Mouse (Mus musculus) skeletal muscle tissue, adult 2 months (tissue): ENCODE measurements around the gene Igfbp6.

Source experiments
- DNase-seq: peaks from one replicate; pipeline ENCODE4 v3.0.0-alpha.2; 2012; ENCODE audit warnings: low read depth, low spot score

Igfbp6 gene

DNA sequence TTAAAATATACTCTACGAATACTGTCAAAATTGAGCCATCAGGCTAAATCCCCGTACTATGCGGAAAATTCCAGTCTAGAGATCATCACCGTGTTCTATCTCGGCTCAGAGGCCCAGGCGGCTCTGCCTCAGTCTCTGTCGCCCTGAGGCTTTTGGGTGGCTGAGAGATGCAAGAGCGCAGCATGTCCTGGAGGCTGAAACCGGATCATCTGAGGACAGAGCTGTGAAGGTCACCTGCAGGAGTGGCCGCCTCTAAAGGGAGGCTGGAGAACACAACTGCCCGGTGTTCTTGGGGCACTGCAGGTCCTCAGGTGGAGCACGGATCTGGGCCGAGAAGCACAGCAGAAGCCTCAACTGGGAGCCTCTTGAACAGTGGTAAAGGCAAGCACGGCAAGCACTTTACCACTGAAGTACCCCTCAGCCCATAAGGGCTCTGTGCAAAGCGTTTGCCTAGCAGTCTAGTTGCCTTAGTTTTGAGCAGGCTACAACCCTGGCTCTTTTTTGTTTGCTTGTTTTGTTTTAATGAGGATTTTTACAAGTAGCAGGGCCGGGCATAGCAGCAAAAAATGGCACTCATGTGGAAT is 31.7 kb downstream of the Igfbp6 start:
- DNase-seq = no peak

DNA sequence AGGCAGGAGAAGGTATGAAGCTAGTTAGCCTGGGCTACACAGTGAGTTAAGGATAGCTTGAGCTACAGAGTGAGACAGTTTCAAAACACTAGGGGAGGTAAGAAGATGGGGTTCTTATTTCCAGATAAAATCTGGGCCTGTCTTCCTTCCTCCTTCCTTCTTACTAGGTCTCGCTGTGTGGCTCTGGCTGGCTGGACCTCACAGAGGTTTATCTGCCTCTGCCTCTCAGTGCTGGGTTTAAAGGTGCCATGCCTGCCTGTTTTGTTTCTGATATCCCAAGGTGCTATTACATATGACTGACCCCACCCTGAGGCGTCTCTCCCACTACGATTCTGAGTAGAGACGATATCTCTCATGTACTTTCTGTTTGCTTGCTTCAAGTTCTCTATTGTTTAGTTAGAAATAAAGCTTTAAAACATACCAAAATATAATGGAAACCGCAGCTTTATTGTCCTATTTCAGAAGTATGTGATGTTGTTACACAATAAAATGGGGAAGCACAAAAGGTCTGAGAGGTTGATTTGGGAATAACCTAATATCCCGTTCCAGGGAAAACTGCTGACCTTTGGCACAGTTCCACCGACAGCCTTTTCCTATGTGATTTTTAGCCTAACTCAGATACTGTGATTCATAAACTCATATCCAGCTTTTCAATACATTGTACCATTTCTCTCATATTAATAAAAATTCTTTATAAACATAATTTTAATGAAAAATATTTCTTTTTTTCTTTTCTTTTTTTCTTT is 32.6 kb downstream of the Igfbp6 start:
- no peak for DNase-seq

DNA sequence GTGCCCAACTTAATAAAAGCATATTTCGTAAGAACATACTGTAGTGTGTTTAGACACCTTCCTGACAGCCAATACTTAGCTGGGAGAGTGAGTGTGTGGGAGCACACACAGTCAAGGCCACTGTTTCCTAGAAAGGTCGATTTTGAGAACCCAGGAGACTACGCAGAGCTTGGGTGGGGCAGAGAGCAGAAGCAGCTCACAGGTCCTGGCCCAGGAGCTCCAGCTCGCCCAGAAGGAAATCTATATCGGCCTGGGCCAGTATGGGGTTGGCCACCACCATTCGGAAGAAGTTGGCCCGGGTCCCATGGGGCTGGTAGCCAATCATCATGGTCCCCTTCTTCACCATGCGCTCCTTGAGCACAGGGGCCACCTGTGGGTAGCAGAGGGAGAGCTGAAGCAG is 33.3 kb downstream of the Igfbp6 start:
- no peak for DNase-seq

DNA sequence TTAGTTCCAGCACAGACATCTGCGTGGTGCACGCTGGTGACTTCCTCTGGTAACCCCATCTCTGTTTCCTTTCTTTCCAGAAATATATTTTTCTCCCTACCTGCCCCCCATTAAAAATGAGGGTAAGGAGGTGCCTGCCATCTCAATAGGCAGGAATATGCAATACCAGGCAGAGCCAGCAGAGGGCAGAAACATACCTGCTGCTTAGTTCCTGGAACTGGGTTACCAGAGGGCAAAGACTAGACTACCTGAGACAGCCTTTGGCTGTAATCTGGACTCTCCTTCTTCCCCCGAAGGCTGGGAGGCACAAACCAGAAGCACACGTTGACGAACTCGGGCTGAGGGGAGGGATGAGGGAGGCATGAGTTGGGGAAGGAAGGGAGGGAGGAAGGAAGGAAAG is 34.1 kb downstream of the Igfbp6 start:
- peak; percentile 57 for DNase-seq

DNA sequence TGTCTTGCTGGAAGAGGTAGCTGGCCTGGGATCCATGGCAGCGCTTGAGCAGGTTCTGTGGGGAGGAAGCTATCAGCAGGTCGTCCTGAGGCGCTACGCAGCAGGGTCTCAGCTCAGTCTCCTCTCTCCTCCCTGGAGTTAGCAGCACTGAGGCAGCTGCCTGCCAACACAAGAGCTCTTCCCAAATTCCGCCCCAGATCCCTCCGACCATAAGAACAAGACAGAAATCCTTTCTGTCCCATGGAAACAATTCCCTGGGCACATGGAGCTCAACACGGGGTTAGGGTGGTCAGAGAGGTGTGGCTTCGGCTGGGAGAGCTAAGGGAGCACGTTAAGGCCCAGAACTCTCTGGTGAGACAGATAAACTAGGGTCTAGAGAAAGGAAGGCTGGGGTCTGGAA is 34.9 kb downstream of the Igfbp6 start:
- no peak for DNase-seq

DNA sequence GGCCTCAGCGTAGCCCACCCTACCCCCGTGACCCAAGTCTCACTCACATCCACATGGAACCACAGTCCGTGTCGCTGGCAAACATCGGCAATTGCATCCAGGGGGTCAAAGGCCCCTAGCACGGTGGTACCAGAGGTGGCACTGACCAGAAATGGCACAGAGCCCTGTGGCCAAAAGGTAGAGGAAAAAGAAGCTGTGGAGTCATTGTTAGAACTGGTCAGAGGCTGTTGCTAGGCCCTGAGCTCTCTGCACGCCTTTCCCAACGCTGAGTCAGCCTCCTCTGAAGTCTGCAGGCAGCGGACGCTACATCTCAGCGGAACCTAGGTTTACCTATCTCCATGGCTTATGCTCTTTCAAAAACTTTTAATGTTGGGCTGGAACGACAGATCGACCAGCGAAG is 35.8 kb downstream of the Igfbp6 start:
- no peak for DNase-seq

DNA sequence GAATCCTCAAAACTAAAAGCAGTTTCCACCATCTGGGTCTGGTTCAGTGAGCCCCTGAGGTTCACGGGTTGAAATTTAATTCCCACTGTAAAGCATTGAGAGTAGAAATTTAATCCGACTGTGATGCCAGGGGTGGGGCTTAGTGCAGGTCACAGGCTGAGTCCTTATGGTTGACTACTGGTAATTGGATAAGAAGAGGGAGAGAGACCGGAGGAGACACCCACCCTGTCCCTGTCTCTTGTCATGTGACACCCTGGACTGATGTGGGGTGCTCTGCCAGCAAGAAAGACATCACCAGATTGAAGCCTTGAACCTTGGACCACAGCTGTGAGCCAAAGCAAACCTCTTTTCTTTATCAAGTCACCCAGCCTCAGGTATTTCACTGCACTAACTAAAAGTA is 38.9 kb downstream of the Igfbp6 start:
- DNase-seq = no peak

DNA sequence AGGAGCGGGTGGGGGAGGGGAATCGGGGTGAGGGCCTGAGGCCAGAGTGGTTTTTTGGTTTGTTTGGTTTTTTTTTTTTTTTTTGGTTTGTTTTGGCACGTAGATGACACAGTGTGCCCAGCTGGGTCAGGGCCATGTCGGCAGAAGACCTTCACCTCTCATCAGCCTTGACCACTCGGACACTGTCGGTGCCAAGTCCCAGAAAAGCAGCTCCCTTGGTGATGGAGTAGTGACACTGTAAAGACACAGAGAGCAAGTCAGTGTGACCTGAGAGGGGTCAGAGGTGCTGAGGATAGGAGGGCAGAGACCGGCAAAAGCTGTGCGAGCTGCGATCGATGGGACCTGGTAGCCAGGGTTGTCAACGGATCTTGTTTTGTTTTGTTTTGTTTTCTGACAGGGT is 42.1 kb downstream of the Igfbp6 start:
- DNase-seq = no peak

DNA sequence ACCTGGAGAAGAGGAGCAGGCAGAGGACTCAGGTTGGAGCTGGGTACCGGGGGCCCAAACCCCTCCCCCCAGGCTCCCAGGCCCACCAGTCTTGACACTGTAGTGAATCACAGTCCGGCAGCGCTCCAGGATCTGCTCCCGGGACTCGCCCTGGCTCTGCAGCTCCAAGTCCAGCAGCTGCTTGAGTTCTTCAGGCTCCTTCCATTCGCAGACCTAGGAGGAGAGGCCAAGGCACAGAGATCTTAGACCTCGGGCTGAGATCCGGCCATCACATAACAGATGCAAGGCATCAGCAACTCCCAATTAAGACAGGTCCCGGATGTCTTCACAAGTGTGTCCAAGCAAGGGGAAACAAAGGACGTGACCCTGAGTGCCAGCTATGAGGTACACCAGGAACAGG is 43.9 kb downstream of the Igfbp6 start:
- DNase-seq = no peak

DNA sequence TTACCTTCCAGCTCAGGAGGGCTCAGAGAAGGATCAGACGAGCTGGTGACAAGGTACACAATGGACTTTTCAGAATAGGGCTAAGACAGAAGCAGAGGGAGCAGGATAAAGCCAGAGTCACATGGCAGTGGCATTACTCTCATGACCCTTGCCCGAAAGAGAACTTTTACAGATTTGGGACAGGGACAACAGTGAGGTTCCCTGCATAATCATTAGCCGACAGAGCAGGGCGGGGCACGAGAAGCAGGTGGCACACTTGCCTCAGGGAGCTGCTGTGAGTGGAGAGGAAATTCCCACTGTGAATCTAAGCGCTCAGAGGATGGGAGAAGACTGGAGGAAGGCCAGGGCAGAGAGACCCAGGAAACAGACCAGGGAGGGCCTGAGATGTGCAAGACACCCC is 44.7 kb downstream of the Igfbp6 start:
- no peak for DNase-seq

DNA sequence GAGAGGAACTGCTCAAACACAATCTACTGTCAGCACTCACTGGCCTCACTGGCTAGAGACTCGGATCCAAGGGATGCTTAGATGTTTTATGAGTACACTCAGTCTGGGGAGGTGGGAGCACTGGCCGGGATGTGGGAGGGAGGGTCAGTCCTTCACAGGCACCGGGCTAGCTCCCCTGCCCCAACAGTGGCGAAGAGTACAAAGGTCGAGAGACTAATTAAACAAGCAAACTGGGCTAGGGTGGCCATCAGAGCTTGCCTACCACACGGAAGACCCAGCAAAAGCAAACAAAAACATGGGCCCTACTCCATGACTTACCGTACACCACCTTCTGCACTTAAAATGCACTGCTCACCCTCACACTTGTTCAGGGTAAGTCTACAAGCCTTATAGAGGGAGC is 47.5 kb downstream of the Igfbp6 start:
- no peak for DNase-seq

DNA sequence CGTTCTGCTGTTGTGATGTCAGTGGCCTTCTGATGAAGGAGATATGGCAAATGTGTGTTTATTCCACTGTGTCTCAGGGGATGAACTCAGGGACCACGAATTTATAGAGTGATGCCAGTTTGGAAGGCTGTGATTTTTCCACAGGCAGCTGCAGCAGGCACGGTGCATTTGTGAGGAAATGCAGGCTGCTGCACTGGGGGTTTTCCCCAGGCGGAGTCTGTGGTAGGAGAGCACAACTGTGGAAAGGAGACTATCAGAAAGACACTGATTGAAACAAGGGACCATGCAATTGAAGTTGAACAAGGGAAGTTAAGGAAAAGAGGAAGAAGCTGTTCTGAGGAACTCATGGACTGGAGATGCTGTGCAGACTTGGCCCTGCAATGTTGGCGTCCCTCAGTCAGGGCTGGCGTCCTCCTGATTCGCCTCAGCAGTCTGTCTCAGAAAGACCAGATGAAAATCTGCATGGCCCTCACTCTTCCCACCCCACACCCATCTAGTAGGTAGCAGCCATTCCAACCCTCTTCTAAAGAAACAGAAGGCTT is 48.2 kb downstream of the Igfbp6 start:
- no peak for DNase-seq

DNA sequence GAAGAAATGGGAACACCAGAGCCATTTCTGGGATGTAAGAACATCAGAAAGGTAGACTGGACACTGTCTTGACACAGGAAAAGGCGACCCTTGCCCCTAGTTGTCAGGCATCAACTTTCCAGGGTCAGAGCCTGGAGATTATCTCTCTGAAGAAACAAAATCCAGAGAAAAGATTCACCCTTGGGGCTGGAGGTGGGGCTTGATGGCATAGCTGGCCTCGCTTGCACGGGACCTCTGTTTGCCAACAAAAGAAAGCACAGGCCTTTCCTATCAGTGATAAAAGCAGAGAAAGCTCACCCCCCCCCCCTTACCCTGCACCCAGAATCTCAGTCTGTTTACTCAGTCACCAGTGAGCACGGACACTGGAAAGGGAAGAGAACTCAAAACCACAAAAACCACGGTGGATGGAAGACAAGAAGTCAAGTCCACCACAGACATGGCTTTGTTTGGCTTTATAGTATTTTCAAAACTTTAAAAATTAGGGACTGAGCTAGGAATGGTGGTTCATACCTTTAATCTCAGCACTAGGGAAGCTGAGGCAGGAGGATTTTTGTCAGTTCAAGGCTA is 48.7 kb downstream of the Igfbp6 start:
- no peak for DNase-seq

DNA sequence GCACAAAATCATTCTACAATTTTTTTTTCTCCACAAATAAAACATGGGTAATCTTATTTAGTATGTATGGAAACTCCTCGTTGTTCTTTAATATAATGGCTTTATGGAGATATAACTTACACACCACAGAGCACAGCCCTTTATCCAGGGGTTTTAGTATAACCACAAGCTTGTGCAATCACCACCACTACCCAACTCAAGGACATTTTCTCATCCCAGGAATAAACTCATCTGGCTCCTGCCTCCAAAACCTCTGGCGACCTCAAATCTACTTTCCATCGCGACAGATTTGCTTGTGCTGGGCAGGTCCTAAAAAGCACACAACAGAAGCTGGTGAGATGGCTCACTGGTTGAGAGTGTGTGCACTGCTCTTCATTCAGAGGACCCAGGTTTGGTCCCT is 49.5 kb downstream of the Igfbp6 start:
- no peak for DNase-seq

DNA sequence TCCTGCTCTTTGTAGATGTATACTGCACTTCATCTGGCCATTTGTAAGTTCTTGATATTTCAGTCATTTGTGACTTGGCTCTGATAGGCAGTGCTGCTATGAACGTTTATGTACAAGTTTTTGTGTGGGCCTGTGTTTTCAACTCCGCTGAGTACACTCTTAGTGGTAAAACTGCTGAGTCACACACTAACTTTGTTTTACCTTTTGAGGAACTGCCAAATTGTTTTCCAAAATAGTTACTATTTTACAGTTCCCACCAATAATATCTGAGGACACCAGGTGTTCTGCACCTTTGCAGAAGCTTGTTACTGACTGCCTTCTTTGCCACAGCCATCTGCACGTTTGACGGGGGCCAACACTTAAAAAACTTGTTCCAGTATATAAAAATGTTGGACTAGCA is 50.3 kb downstream of the Igfbp6 start:
- DNase-seq = no peak

DNA sequence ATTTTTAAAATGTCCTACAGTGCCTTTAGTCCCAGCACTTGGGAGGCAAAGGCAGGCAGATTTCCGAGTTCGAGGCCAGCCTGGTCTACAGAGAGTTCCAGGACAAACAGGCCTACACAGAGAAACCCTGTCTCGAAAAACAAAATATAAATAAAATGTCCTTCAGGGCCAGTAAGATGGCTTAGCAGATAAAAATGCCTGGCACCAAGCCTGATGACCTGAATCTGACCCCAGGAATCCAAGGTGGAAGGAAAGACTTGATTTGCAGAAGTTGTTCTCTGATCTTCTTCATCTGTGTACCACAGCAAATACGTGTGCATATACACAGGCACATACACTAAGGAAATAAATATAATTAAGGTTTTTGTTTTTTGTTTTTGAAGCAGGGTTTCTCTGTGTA is 51.2 kb downstream of the Igfbp6 start:
- no peak for DNase-seq

DNA sequence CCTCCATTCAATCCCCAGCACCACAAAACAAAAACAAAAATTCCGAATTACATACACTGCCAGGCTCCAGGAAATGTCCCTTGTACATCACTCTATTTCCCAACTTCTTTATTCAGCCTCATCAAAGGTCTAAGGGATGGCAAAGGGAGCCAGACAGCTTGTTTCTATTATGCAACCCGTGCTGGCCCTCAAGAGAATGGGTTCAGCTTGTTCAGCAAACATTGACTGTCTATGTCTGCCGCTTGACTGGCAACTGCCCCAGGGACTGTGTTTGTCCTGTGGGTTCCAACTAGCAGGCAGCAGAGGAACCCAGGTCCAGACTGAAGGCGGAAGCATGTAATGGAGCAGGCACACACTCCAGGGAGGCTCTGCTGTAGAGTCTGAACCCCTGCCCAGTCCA is 54.7 kb downstream of the Igfbp6 start:
- DNase-seq = peak; percentile 19
